Mouse (Mus musculus) liver, embryonic 13.5 days (tissue): ENCODE results near the gene Gnas. TPM values are rescaled to one million over a fixed set of nuclear protein-coding genes. Genes with fewer than 3 reads are reported as not detected.

Experiments used
- ATAC-seq: fragments of 200-750 bp; cut with Nextera tagmentation; 2 replicates; pipeline ENCODE4 v1.8.0; 2017; ENCODE audit warnings: low read depth, mild to moderate bottlenecking, moderate number of reproducible peaks, moderate library complexity
- DNase-seq: peaks from one replicate; pipeline ENCODE4 v3.0.0; 2022
- H3K27ac ChIP-seq: fragments of 300-500 bp; sonication (generic); 2 replicates; pipeline ENCODE4 v1.5.1; 2015; ENCODE audit warnings: moderate library complexity, mild to moderate bottlenecking, inconsistent platforms
- H3K27me3 ChIP-seq: fragments of 300-500 bp; sonication (generic); 2 replicates; pipeline ENCODE4 v1.6.1; 2015; ENCODE audit warnings: mild to moderate bottlenecking, inconsistent platforms
- H3K36me3 ChIP-seq: fragments of 300-500 bp; sonication (generic); 2 replicates; pipeline ENCODE4 v1.6.1; 2015; ENCODE audit warnings: mild to moderate bottlenecking, inconsistent platforms
- H3K4me1 ChIP-seq: fragments of 300-500 bp; sonication (generic); replicated peaks from 2 replicates; pipeline ENCODE4 v1.6.1; 2015; ENCODE audit warnings: inconsistent platforms
- H3K4me2 ChIP-seq: fragments of 300-500 bp; sonication (generic); 2 replicates; pipeline ENCODE4 v1.6.1; 2015; ENCODE audit warnings: inconsistent platforms, mild to moderate bottlenecking, moderate library complexity
- H3K4me3 ChIP-seq: fragments of 300-500 bp; sonication (generic); replicated peaks from 2 replicates; pipeline ENCODE4 v1.5.1; 2015; ENCODE audit warnings: mild to moderate bottlenecking, inconsistent platforms
- H3K9ac ChIP-seq: fragments of 300-500 bp; sonication (generic); 2 replicates; pipeline ENCODE4 v1.6.1; 2015; ENCODE audit warnings: mild to moderate bottlenecking, inconsistent platforms
- H3K9me3 ChIP-seq: fragments of 300-500 bp; sonication (generic); replicated peaks from 2 replicates; pipeline ENCODE4 v1.6.1; 2016; ENCODE audit warnings: inconsistent platforms
- WGBS: fragments of 180-500 bp; shearing (Covaris S2); methylation state at CpG from one replicate; pipeline ENCODE4 v1.1.7; 2015; ENCODE audit not compliant: insufficient replicate concordance; 5-methylcytosine and 5-hydroxymethylcytosine counted together
- polyA plus RNA-seq: library from polyadenylated mRNA; unstranded; fragments of >200 nt; fragmentation: Nextera tagmentation; extraction: Ambion mirVana; gene quantifications from 2 replicates; pipeline ENCODE4 v1.2.1, GENCODE M21; 2015

The Gnas gene
- polyA plus RNA-seq: 343 and 362 TPM in 2 replicates

GRCm38 (mm10) chr2:174284011-174284410 lies at the start of gene Gnas:
Gnas (plus strand) TSS chr2:174284320.
- H3K9me3 ChIP-seq: peaks cover 30% of the 10 kb centered on the region
- no peak within 1 kb of the TSS for H3K27ac ChIP-seq
- peaks cover 95% of the 10 kb centered on the region for H3K36me3 ChIP-seq
- peak within 1 kb of the TSS; percentile 29 for H3K4me3 ChIP-seq
- peaks cover 2% of the 10 kb centered on the region; the same call in 1 of the 2 replicates for H3K4me1 ChIP-seq
- H3K4me2 ChIP-seq: peak within 1 kb of the TSS; percentile 35
- 55% methylated on average over 19 of the region's 19 CpGs for WGBS
- H3K9ac ChIP-seq: no peak within 1 kb of the TSS
- ATAC-seq (no peak), DNase-seq (no peak)
- peaks cover 60% of the 10 kb centered on the region for H3K27me3 ChIP-seq

- Histone ChIP-seq H3K9ac (no peak overlapping the region), H3K27me3 (no peaks in the 10 kb centered on the region), H3K27ac (no peak overlapping the region), H3K4me1 (no peaks in the 10 kb centered on the region), H3K4me3 (no peak overlapping the region), H3K9me3 (no peaks in the 10 kb centered on the region), H3K4me2 (no peak overlapping the region), H3K36me3 (no peaks in the 10 kb centered on the region)
- ATAC-seq: no peak
- WGBS: 50% methylated on average over 5 of the region's 5 CpGs
- no peak for DNase-seq
Measured at GRCm38 (mm10) chr2:174242431-174242830, 41.7 kb upstream of the Gnas start.

DNA sequence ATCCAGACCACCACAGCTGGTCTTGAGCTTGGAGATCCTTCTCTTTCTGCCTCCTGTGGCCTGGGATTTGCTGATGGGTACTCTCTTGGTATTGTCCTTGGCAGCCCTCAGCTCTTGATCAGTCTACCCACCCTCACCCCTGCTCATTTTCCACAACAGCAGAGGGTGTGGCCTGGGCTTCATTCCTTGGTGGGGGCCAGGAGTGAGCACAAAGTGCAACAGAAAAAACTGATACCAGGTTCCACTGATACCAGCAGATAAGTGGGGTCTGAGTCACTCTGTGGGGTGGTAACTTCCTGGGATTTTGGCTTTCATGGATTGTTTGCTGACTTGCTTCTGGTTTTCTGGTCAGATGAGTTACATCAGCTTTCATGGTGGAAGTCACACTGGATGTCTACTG lies 32.2 kb upstream of the Gnas start:
- no peak for ATAC-seq
- H3K9me3 ChIP-seq: no peaks in the 10 kb centered on the region
- H3K36me3 ChIP-seq: no peaks in the 10 kb centered on the region
- H3K9ac ChIP-seq: no peak overlapping the region
- no peak overlapping the region for H3K4me3 ChIP-seq
- no peak for DNase-seq
- peaks cover 4% of the 10 kb centered on the region; the same call in 1 of the 2 replicates for H3K27me3 ChIP-seq
- no peak overlapping the region for H3K4me2 ChIP-seq
- H3K4me1 ChIP-seq: no peaks in the 10 kb centered on the region
- H3K27ac ChIP-seq: no peak overlapping the region

DNA sequence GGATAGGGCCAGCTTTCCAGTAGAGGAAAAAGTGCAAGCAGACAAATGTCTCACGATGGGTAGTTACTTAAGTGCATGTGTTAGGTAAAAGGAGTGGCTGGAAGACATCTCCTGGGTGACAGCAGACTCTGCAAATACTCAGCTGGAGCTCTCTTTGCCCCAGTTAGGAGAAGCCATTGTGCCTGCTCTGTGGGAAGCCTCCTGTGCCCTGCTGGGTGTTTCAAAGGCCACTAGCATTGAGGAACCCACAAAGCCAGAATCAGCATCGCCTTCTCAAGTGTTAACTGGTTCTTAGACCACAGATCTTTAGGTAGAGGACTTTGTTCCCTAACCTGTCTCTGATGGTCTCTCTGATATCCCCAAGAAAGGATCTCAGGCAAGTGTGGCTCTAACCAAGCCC lies 26.8 kb upstream of the Gnas start:
- no peaks in the 10 kb centered on the region for H3K4me1 ChIP-seq
- H3K27me3 ChIP-seq: peaks cover 9% of the 10 kb centered on the region
- no peak overlapping the region for H3K27ac ChIP-seq
- DNase-seq: no peak
- H3K4me3 ChIP-seq: no peak overlapping the region
- H3K9me3 ChIP-seq: no peaks in the 10 kb centered on the region
- H3K4me2 ChIP-seq: no peak overlapping the region
- H3K36me3 ChIP-seq: no peaks in the 10 kb centered on the region
- WGBS: 20% methylated on average over 2 of the region's 2 CpGs
- no peak overlapping the region for H3K9ac ChIP-seq
- no peak for ATAC-seq

GRCm38 (mm10) chr2:174260004-174260403 lies 24.1 kb upstream of the Gnas start:
- no peak overlapping the region for H3K4me2 ChIP-seq
- 20% methylated on average over 3 of the region's 3 CpGs for WGBS

GRCm38 (mm10) chr2:174260908-174261800 lies 23.0 kb upstream of the Gnas start:
- Histone ChIP-seq H3K36me3 (no peaks in the 10 kb centered on the region), H3K27me3 (peaks cover 5% of the 10 kb centered on the region; the same call in 1 of the 2 replicates), H3K9ac (no peak overlapping the region), H3K4me2 (no peak overlapping the region), H3K27ac (no peak overlapping the region), H3K4me1 (no peaks in the 10 kb centered on the region), H3K4me3 (no peak overlapping the region), H3K9me3 (no peaks in the 10 kb centered on the region)
- ATAC-seq (no peak), DNase-seq (no peak)
- 20% methylated on average over 4 of the region's 4 CpGs for WGBS

More at GRCm38 (mm10) chr2:174260004-174260403, 24.1 kb upstream of the Gnas start:
- H3K36me3 ChIP-seq: no peaks in the 10 kb centered on the region
- ATAC-seq (no peak), DNase-seq (no peak)
- no peak overlapping the region for H3K9ac ChIP-seq
- no peaks in the 10 kb centered on the region for H3K4me1 ChIP-seq
- no peak overlapping the region for H3K27ac ChIP-seq
- peaks cover 9% of the 10 kb centered on the region for H3K27me3 ChIP-seq
- H3K9me3 ChIP-seq: no peaks in the 10 kb centered on the region
- no peak overlapping the region for H3K4me3 ChIP-seq

DNA sequence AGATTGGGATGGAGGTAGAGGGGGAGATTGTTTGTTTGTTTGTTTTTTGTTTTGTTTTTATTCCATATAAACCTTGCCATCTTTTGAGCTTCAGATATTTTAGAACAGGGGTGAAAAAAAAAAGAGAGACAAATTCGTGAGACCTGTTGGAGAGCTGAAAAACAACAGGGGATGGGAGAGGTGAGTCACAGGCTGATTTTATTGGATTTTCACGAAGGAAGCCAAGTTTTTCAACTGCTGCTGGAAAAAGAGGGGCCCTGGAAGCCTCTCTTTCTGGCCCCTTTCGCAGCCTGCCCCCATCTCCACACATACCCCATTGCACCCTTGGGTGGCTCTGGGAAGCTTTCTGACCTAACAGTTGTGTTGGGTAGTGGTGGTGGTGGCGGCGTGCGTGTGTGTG lies 22.3 kb upstream of the Gnas start:
- H3K4me1 ChIP-seq: no peaks in the 10 kb centered on the region
- no peak overlapping the region for H3K4me2 ChIP-seq
- H3K4me3 ChIP-seq: no peak overlapping the region
- no peak for DNase-seq
- 49% methylated on average over 6 of the region's 6 CpGs for WGBS
- ATAC-seq: no peak
- no peaks in the 10 kb centered on the region for H3K9me3 ChIP-seq
- H3K27me3 ChIP-seq: peaks cover 5% of the 10 kb centered on the region; the same call in 1 of the 2 replicates
- H3K36me3 ChIP-seq: 0 out of 2 replicates have a peak, but pooled peaks cover 3% of the 10 kb centered on the region
- no peak overlapping the region for H3K27ac ChIP-seq
- H3K9ac ChIP-seq: no peak overlapping the region

- ATAC-seq: no peak
- Histone ChIP-seq H3K27ac (no peak overlapping the region), H3K4me2 (no peak overlapping the region), H3K27me3 (no peaks in the 10 kb centered on the region), H3K4me1 (no peaks in the 10 kb centered on the region), H3K4me3 (no peak overlapping the region), H3K9ac (no peak overlapping the region), H3K9me3 (no peaks in the 10 kb centered on the region), H3K36me3 (peaks cover 16% of the 10 kb centered on the region)
- DNase-seq: no peak
- 49% methylated on average over 5 of the region's 5 CpGs for WGBS
Measured at GRCm38 (mm10) chr2:174263110-174263815, 20.9 kb upstream of the Gnas start.

- H3K4me2 ChIP-seq: no peak overlapping the region
- H3K4me3 ChIP-seq: no peak overlapping the region
- no peak for ATAC-seq
- no peak overlapping the region for H3K9ac ChIP-seq
- no peaks in the 10 kb centered on the region for H3K4me1 ChIP-seq
- H3K27me3 ChIP-seq: no peaks in the 10 kb centered on the region
- DNase-seq: no peak
- WGBS: 72% methylated on average over 8 of the region's 8 CpGs
- no peaks in the 10 kb centered on the region for H3K9me3 ChIP-seq
- no peak overlapping the region for H3K27ac ChIP-seq
- H3K36me3 ChIP-seq: peaks cover 24% of the 10 kb centered on the region
Measured at GRCm38 (mm10) chr2:174264248-174264647, 19.9 kb upstream of the Gnas start.

GRCm38 (mm10) chr2:174270416-174270815 lies 13.7 kb upstream of the Gnas start:
- DNase-seq (no peak), ATAC-seq (no peak)

DNA sequence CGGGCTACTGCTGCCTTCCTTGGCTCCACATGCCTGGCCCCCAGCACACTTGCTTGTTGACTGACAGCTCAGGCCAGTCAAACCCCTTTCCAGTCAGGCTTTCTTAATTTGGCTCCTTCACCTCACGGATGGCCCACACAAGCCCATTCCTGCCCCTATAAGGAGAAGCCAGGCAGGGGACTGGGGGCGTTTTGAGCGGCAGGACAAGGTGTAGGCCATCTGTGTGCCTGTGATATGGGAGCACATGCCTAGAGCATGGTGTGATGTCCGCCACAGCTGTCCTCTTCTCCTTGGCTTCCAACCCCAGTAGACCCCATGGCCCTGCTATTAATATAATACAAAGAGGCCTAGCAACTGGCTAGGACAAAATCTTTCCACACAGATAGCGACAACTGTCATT lies 12.7 kb upstream of the Gnas start:
- 67% methylated on average over 6 of the region's 6 CpGs for WGBS
- no peak overlapping the region for H3K4me3 ChIP-seq
- H3K36me3 ChIP-seq: peaks cover 31% of the 10 kb centered on the region
- ATAC-seq (no peak), DNase-seq (no peak)
- H3K27me3 ChIP-seq: no peaks in the 10 kb centered on the region
- no peak overlapping the region for H3K27ac ChIP-seq
- no peaks in the 10 kb centered on the region for H3K9me3 ChIP-seq
- no peak overlapping the region for H3K4me2 ChIP-seq
- H3K9ac ChIP-seq: no peak overlapping the region
- H3K4me1 ChIP-seq: no peaks in the 10 kb centered on the region

More at GRCm38 (mm10) chr2:174270416-174270815, 13.7 kb upstream of the Gnas start:
- H3K4me3 ChIP-seq: no peak overlapping the region
- no peak overlapping the region for H3K27ac ChIP-seq
- no peak overlapping the region for H3K9ac ChIP-seq
- peaks cover 28% of the 10 kb centered on the region for H3K36me3 ChIP-seq
- H3K4me1 ChIP-seq: no peaks in the 10 kb centered on the region
- no peaks in the 10 kb centered on the region for H3K27me3 ChIP-seq
- H3K9me3 ChIP-seq: no peaks in the 10 kb centered on the region
- no peak overlapping the region for H3K4me2 ChIP-seq
- 86% methylated on average over 7 of the region's 7 CpGs for WGBS
